Mouse (Mus musculus): ENCODE measurements around the gene Usf1. TPM values are rescaled to one million over a fixed set of nuclear protein-coding genes. Genes with fewer than 3 reads are reported as not detected.

Gene Usf1
- polyA plus RNA-seq, 1 experiment from 2014 or later: 85.2 TPM

DNA sequence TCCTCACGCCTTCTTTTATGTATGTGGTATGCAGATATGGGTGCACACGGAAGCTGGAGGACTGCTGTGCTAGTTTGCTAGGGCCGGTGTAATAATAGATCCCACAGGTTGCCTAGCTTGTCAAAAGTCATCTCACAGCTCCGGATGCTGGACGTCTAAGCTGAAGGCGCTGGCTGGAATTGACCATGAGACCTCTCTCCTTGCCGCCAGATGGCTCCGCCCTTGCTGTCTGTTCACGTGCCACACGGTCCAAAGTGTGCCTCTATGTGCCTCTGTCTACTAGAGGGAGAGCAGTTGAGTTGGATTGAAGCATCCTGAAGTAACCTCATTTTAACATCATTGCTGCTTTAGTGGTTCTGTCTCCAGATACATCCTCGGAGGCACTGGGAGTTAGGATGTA is 38.9 kb downstream of the Usf1 start:
- no peak overlapping the region for H3K27ac ChIP-seq (ENCODE audit: low read length)
- WGBS: 79% methylated on average over 11 of the region's 11 CpGs
- no peak for ATAC-seq (ENCODE audit: insufficient number of reproducible peaks, insufficient read depth, low FRiP score, low read depth)
- no peak overlapping the region for H3K4me2 ChIP-seq (replicated peaks; ENCODE audit: low read depth, low read length)
- no peaks in the 10 kb centered on the region for H3K9me3 ChIP-seq (ENCODE audit: control insufficient read depth, low read depth, low read length)
- H3K27me3 ChIP-seq (ENCODE audit: control insufficient read depth, insufficient read depth, low read length): no peaks in the 10 kb centered on the region
- no peaks in the 10 kb centered on the region for H3K36me3 ChIP-seq (ENCODE audit: control insufficient read depth, insufficient read depth, low read length)
- H3K9ac ChIP-seq (replicated peaks; ENCODE audit: low read depth, low read length): no peak overlapping the region
- no peak overlapping the region for H3K4me3 ChIP-seq (ENCODE audit: low read depth, low read length)
- no peaks in the 10 kb centered on the region for H3K4me1 ChIP-seq (ENCODE audit: control insufficient read depth, insufficient read depth, low read length)

DNA sequence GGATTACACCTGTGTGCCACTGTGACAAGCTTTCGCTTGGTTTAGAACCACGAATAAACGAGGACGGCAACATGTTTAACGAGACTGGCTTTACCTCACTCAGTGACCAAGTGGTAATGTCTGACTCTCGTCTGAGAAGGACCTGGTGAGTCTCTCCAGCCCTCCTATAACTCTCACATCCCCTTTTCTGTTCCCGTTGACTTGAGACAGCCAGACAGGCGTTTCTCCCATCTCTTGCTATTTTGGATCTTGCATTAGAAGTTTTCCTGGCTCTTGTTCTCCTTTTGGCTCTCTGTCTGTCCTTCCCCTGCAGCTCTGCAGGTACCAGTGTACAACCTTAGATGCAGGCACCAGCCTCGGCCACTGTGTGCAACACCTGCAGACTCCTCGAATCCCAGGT is 39.9 kb downstream of the Usf1 start:
- ATAC-seq (ENCODE audit: insufficient number of reproducible peaks, insufficient read depth, low FRiP score, low read depth): no peak
- no peak overlapping the region for H3K27ac ChIP-seq (ENCODE audit: low read length)

DNA sequence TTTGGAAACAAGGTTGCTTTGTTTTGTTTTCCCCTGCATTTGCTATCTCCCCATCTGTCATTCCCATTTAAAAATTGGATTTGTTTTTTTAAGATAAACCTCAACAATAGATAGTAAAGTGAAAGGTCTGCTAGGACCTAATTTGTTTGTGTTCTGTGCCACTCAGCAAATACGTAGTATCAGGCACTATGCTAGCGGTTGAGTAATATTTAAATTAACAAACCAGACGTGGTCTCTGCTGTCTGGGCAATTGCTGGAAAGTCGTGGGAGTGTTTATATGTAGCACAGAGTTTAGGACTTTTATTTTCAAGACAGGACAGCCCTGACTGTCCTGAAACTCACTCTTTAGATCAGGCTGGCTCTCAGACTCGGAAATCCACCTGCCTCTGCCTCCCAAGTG is 41.4 kb downstream of the Usf1 start:
- no peaks in the 10 kb centered on the region for H3K4me1 ChIP-seq (ENCODE audit: control insufficient read depth, insufficient read depth, low read length)
- no peaks in the 10 kb centered on the region for H3K27me3 ChIP-seq (ENCODE audit: control insufficient read depth, insufficient read depth, low read length)
- no peaks in the 10 kb centered on the region for H3K36me3 ChIP-seq (ENCODE audit: control insufficient read depth, insufficient read depth, low read length)
- H3K9me3 ChIP-seq (ENCODE audit: control insufficient read depth, low read depth, low read length): no peaks in the 10 kb centered on the region
- no peak for ATAC-seq (ENCODE audit: insufficient number of reproducible peaks, insufficient read depth, low FRiP score, low read depth)
- no peak overlapping the region for H3K9ac ChIP-seq (replicated peaks; ENCODE audit: low read depth, low read length)
- H3K27ac ChIP-seq (ENCODE audit: low read length): no peak overlapping the region
- WGBS: 52% methylated on average over 5 of the region's 5 CpGs
- H3K4me3 ChIP-seq (ENCODE audit: low read depth, low read length): no peak overlapping the region
- H3K4me2 ChIP-seq (replicated peaks; ENCODE audit: low read depth, low read length): no peak overlapping the region

More for the DNA sequence above, 39.9 kb downstream of the Usf1 start:
- Histone ChIP-seq H3K4me3 (ENCODE audit: low read depth, low read length) (no peak overlapping the region), H3K4me1 (ENCODE audit: control insufficient read depth, insufficient read depth, low read length) (no peaks in the 10 kb centered on the region), H3K4me2 (replicated peaks; ENCODE audit: low read depth, low read length) (no peak overlapping the region), H3K9ac (replicated peaks; ENCODE audit: low read depth, low read length) (no peak overlapping the region), H3K27me3 (ENCODE audit: control insufficient read depth, insufficient read depth, low read length) (no peaks in the 10 kb centered on the region), H3K36me3 (ENCODE audit: control insufficient read depth, insufficient read depth, low read length) (no peaks in the 10 kb centered on the region), H3K9me3 (ENCODE audit: control insufficient read depth, low read depth, low read length) (no peaks in the 10 kb centered on the region)
- WGBS: 67% methylated on average over 10 of the region's 10 CpGs

DNA sequence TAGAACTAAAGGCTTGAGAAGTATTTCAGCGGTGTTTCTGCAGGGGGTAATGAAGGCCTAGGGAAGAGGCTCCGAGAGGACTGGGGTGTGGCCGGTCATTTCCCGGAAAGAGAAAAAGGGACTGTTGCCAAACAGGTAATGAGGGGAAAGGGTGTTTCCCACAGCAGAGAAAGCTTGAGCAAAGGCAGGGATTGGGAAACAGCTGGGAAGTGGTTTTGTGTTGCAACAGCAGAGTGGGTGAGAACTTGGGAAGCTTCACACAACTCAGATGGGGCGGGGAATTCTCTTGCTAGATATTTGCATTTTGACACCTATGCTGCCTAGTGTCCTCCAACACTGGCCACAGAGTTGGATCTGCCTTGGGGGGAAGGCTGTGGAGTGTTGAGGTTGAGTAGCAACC is 41.8 kb downstream of the Usf1 start:
- WGBS: 77% methylated on average over 5 of the region's 5 CpGs
- ATAC-seq (ENCODE audit: insufficient number of reproducible peaks, insufficient read depth, low FRiP score, low read depth): no peak
- no peaks in the 10 kb centered on the region for H3K9me3 ChIP-seq (ENCODE audit: control insufficient read depth, low read depth, low read length)
- H3K4me3 ChIP-seq (ENCODE audit: low read depth, low read length): no peak overlapping the region
- H3K27ac ChIP-seq (ENCODE audit: low read length): no peak overlapping the region
- H3K4me1 ChIP-seq (ENCODE audit: control insufficient read depth, insufficient read depth, low read length): no peaks in the 10 kb centered on the region
- H3K9ac ChIP-seq (replicated peaks; ENCODE audit: low read depth, low read length): no peak overlapping the region
- no peaks in the 10 kb centered on the region for H3K36me3 ChIP-seq (ENCODE audit: control insufficient read depth, insufficient read depth, low read length)
- H3K4me2 ChIP-seq (replicated peaks; ENCODE audit: low read depth, low read length): no peak overlapping the region
- no peaks in the 10 kb centered on the region for H3K27me3 ChIP-seq (ENCODE audit: control insufficient read depth, insufficient read depth, low read length)

DNA sequence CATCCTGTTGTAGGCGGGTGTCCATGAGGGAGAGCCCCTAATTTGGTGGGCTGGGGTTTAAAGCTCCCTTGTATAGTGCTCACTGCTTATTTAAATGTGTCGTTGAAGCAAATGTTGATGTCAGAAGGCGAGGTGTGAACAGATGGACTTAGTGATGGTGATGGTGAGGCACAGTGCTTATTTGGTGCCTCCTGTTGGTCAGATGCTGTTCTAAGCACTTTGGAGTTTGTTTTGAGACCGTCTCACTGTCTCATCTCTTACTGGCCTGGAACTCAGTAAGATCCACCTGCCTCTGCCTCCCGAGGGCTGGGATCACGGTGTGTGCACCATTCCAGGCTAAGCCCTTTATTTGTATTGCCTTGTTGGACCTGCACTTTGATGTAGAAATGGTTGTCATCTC is 43.8 kb downstream of the Usf1 start:
- no peak for ATAC-seq (ENCODE audit: insufficient number of reproducible peaks, insufficient read depth, low FRiP score, low read depth)

DNA sequence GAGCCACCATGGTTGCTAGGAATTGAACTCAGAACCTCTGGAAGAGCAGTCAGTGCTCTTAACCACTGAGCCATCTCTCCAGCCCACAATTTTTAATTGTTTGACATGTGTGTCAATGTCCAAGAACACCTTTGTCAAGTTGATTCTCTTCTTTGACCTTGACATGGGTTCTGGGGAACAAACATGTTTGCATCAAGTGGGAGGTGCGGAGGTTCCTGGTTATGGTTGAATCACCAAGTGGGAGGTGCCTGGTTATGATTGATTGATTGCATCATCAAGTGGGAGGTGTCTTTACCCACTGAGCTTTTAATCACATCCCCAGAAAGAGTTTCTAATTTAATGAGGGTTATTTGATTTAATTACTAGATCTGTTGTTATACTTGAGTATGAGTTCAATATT is 46.5 kb downstream of the Usf1 start:
- H3K36me3 ChIP-seq (ENCODE audit: control insufficient read depth, insufficient read depth, low read length): peaks cover 7% of the 10 kb centered on the region; the same call in 1 of the 2 replicates
- H3K9ac ChIP-seq (replicated peaks; ENCODE audit: low read depth, low read length): no peak overlapping the region
- H3K4me3 ChIP-seq (ENCODE audit: low read depth, low read length): no peak overlapping the region
- WGBS: 84% methylated on average over 1 of the region's 1 CpGs
- no peaks in the 10 kb centered on the region for H3K9me3 ChIP-seq (ENCODE audit: control insufficient read depth, low read depth, low read length)
- H3K27ac ChIP-seq (ENCODE audit: low read length): no peak overlapping the region
- no peak for ATAC-seq (ENCODE audit: insufficient number of reproducible peaks, insufficient read depth, low FRiP score, low read depth)
- H3K4me2 ChIP-seq (replicated peaks; ENCODE audit: low read depth, low read length): no peak overlapping the region
- H3K4me1 ChIP-seq (ENCODE audit: control insufficient read depth, insufficient read depth, low read length): no peaks in the 10 kb centered on the region
- H3K27me3 ChIP-seq (ENCODE audit: control insufficient read depth, insufficient read depth, low read length): no peaks in the 10 kb centered on the region

More for the DNA sequence above, 43.8 kb downstream of the Usf1 start:
- H3K9ac ChIP-seq (replicated peaks; ENCODE audit: low read depth, low read length): no peak overlapping the region
- no peaks in the 10 kb centered on the region for H3K36me3 ChIP-seq (ENCODE audit: control insufficient read depth, insufficient read depth, low read length)
- H3K9me3 ChIP-seq (ENCODE audit: control insufficient read depth, low read depth, low read length): no peaks in the 10 kb centered on the region
- no peak overlapping the region for H3K27ac ChIP-seq (ENCODE audit: low read length)
- no peak overlapping the region for H3K4me3 ChIP-seq (ENCODE audit: low read depth, low read length)
- H3K4me2 ChIP-seq (replicated peaks; ENCODE audit: low read depth, low read length): no peak overlapping the region
- WGBS: 83% methylated on average over 6 of the region's 6 CpGs
- no peaks in the 10 kb centered on the region for H3K27me3 ChIP-seq (ENCODE audit: control insufficient read depth, insufficient read depth, low read length)
- H3K4me1 ChIP-seq (ENCODE audit: control insufficient read depth, insufficient read depth, low read length): no peaks in the 10 kb centered on the region

DNA sequence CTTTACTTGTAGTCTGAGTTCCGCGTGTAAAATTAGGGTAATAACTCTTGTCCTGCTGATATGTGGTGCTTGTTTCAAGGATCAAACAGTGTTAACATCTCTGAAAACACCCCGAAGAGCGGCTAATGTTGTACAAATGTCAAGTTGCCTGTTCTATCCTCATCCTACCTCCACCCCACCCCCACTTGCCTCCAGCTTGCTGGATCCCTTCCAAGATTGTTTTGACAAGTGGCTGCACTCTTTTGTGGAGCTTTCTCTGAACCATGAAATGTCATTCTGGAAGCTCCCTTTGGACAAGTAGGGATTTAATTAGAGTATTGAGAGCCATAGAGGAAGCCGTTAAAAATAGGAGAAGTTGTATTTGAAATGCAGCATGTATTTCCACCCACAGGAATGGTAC is 48.7 kb downstream of the Usf1 start:
- ATAC-seq (ENCODE audit: insufficient number of reproducible peaks, insufficient read depth, low FRiP score, low read depth): no peak
- Histone ChIP-seq H3K9ac (replicated peaks; ENCODE audit: low read depth, low read length) (no peak overlapping the region), H3K27me3 (ENCODE audit: control insufficient read depth, insufficient read depth, low read length) (no peaks in the 10 kb centered on the region), H3K27ac (ENCODE audit: low read length) (no peak overlapping the region), H3K36me3 (ENCODE audit: control insufficient read depth, insufficient read depth, low read length) (peaks cover 7% of the 10 kb centered on the region; the same call in 1 of the 2 replicates), H3K4me1 (ENCODE audit: control insufficient read depth, insufficient read depth, low read length) (no peaks in the 10 kb centered on the region), H3K4me3 (ENCODE audit: low read depth, low read length) (no peak overlapping the region), H3K9me3 (ENCODE audit: control insufficient read depth, low read depth, low read length) (no peaks in the 10 kb centered on the region), H3K4me2 (replicated peaks; ENCODE audit: low read depth, low read length) (no peak overlapping the region)
- 50% methylated on average over 5 of the region's 5 CpGs for WGBS

DNA sequence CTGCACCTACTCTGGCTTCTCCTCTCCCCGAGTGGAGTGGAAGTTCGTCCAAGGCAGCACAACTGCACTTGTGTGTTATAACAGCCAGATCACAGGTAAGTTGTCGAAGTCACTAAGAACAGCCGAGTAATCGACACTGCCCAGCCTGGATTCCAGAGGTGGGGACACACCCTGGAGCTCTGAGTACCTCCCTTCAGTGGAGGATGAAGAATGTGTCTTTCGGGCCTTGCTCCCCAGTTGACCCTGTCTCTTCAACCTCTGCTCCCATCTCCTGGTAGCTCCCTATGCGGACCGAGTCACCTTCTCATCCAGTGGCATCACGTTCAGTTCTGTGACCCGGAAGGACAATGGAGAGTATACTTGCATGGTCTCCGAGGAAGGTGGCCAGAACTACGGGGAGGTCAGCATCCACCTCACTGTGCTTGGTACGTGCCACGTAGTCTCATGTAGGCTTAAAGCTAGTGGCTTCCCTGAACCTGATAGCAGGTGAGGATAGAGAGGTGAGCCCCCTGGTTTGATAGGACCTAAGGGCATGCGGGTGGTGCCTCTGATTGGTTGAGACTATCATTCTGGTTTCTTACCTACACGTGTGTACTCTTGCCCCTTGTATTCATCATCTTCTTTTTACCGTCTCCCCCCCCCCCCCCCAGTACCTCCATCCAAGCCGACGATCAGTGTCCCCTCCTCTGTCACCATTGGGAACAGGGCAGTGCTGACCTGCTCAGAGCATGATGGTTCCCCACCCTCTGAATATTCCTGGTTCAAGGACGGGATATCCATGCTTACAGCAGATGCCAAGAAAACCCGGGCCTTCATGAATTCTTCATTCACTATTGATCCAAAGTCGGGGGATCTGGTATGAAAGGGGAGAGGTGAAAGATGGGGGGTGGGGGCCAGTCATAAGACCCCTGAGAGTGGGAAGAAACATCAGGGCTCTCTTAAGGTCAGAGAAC is 49.7 kb downstream of the Usf1 start:
- no peaks in the 10 kb centered on the region for H3K9me3 ChIP-seq (ENCODE audit: control insufficient read depth, low read depth, low read length)
- peaks cover 7% of the 10 kb centered on the region; the same call in 1 of the 2 replicates for H3K36me3 ChIP-seq (ENCODE audit: control insufficient read depth, insufficient read depth, low read length)
- no peak overlapping the region for H3K9ac ChIP-seq (replicated peaks; ENCODE audit: low read depth, low read length)
- no peak overlapping the region for H3K4me3 ChIP-seq (ENCODE audit: low read depth, low read length)
- H3K4me2 ChIP-seq (replicated peaks; ENCODE audit: low read depth, low read length): no peak overlapping the region
- no peak overlapping the region for H3K27ac ChIP-seq (ENCODE audit: low read length)
- WGBS: 89% methylated on average over 21 of the region's 22 CpGs
- H3K27me3 ChIP-seq (ENCODE audit: control insufficient read depth, insufficient read depth, low read length): no peaks in the 10 kb centered on the region
- H3K4me1 ChIP-seq (ENCODE audit: control insufficient read depth, insufficient read depth, low read length): no peaks in the 10 kb centered on the region
- ATAC-seq (ENCODE audit: insufficient number of reproducible peaks, insufficient read depth, low FRiP score, low read depth): no peak

Data from stomach, embryonic 14.5 days (tissue).